Mouse (Mus musculus): ENCODE data around the gene Kif13a.

Kif13a gene

DNA sequence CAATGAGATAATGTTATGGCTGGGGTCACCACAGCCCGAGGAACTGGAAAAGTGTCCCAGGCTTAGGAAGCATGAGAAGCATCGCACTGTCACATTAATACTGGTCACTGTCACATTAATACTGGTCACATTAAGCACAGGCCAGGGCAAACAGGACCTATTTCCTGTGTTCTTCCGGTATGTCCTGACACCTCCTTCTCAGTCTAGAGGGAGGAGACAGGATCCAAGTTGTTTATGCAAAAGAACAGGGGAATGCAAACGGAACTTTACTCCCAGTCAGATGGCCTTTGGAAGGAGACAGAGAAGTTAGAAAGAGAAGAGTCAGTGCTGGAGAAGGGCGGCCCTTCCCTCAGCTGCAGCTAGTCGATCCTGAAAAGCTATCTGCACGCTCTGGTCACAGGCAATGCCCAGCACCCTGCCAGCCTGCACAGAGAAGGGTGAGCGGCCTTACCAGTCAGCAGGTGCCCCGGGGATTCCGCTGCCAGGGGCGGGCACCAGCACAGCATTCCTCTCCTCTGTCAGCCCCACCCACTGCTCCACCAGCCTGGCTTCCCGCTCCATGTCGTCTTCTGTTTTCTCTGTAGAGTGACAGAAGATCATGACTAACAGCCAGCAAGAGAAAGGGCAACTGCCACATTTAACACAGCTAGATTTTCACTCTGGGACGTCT lies 152.9 kb downstream of the Kif13a start:
- DNase-seq (ENCODE audit: low spot score in 2 of 2), result no peak

DNA sequence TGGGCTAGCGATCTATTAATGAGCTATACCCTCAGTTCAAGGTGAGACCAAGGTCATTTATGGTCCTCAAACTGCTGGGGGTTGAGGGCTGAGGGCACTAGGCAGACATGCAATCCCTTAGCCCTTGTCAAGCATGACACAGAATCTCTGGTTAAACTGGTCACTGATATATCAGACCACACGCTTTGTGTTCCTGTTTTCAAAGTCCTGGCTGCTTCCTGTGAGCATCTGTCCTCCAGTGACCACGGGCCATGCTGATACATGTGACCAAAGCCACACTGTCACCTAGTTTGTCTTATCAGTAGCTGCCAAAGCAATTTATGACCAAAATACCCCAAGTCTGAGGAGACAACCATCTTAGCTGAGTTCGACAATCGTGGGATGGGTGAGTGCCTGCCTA lies 154.7 kb downstream of the Kif13a start:
- DNase-seq (ENCODE audit: low spot score in 2 of 2), result no peak

DNA sequence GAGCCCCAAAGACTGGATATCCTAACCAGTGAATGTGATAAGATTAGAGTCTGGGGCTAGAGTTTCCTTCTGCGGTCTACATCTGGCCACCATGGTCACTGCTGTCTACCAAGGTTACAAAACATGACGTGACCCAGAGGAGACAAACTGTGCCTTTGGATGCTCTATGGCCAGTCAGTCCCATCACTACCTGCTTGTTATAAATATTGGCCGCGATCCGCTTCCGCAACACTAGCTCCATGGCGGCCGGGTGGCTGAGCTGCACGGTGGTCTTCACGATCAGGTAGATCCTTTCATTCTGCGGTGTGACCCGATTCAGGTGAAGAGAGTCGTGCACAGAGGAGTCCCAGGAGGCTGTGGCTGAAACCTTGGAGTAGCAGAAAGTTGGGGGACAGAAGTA lies 157.1 kb downstream of the Kif13a start:
- no peak for DNase-seq (ENCODE audit: low spot score in 2 of 2)

DNA sequence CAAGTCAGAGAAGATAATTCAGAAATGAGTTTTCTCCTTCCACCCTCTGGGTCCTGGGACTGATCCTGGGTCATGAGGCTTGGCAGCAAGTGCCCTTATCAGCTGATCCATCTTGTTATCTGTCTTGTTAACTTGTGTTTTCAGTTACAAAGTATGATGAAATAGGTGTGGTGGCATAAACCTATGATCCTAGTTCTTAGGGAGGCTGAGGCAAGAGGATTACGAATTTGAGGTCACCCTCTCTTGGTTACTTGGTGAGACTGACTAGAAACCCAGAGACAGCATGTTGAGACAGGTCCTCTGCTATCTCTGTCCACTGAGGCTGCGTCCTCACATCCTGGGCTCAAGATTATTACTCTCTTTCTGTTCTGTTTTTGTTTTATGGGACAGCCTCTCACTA lies 164.3 kb downstream of the Kif13a start:
- no peak for DNase-seq (ENCODE audit: low spot score in 2 of 2)

DNA sequence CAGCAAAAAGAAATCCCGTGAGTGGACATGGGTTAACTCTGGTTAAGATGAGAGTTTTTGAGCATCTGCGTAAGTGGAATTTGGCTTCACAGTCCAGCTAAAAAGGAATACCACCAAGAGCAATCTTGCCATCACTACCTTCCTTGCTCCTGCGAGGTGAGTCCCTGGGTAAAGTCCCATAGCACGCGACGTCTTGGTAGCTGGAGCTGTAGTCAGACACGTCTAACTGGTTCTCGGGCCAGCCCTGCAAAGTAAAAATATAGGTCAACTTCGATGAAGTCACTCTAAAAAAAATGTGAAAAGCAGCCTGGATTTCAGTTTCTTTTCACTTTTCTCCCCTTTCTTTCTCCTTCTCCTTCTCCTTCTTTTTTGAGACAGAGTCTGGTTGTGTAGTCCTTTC lies 166.5 kb downstream of the Kif13a start:
- no peak for DNase-seq (ENCODE audit: low spot score in 2 of 2)

DNA sequence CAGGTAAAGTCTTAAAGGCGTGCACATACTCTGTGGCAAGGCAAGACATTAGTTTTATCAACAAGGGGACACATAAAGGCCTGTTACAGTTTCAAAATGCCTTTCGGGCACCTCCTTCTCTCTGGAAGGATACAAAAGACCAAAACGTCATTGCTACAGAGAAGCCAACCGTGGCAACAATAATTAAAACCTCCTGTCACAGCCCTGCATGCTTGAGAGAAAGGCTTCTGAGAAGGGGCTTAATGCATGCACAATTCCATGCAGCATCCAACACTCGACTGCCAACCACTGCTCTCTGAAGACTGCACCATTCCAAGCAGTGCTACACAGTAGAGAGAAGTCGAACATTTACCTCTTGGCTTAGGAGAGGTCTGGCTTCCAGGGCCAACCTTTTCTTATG lies 168.7 kb downstream of the Kif13a start:
- no peak for DNase-seq (ENCODE audit: low spot score in 2 of 2)

DNA sequence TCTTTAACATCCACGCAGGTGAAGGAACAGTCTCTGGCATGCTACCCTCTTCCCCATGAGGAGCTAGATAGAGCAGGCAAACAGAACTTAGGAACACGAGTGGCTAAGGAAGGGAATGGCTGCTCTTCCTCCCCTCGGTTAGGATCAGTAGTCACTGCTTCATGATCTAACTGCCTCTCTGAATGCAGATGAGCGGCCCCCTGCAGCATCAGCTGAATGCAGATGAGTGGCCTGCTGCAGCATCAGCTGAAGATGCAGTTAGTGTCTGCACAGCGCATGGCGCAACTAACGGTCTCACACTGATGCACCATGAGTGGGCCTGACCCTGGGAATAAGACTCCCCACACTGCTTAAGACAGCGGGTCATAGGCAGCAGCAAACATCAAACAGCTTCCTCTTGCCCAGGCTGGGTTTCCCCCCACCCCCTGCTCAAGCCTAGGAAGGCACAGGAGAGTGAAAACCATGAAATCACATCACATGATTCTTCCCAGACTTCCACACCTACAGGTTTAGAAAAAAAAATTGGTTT lies 170.3 kb downstream of the Kif13a start:
- DNase-seq (ENCODE audit: low spot score in 2 of 2), result no peak

DNA sequence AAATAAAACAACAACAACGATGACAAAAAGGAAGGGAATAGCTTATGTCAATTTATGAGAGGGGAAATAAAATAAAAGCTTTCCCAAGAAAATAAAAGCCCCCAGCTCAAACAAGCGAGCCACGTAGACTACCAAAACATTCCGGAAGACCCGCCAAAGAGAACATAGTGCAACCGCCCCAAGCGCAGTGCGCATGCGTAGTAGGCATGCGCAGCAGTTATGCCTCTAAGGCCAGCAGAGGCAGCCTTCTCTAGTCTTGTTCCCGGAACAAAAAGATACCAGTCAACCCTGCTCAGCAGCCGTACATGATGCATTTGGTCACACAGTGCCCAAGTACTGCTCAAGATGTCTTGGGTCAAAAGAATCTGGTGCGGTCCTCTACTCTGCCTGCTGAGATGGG lies 171.0 kb downstream of the Kif13a start:
- no peak for DNase-seq (ENCODE audit: low spot score in 2 of 2)

DNA sequence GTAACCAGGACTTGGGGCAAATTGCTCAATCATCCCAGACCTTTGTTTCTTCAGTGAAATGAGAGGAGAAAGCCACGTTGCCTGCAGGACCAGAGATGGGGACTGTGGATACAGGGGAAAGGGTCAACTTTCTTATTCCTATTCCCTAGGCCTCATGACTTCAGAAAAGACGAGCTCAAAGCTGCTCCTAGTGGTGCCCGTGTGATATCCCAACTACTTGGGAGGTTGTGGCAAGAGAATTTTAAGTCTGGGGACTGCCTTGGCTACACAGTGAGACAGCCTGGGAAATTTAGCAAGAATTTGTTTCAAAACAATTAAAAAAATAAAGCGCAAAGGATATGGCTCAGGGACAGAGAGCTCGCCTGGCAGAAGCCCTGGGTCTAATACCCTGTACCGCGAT lies 171.7 kb downstream of the Kif13a start:
- DNase-seq (ENCODE audit: low spot score in 2 of 2), result no peak

DNA sequence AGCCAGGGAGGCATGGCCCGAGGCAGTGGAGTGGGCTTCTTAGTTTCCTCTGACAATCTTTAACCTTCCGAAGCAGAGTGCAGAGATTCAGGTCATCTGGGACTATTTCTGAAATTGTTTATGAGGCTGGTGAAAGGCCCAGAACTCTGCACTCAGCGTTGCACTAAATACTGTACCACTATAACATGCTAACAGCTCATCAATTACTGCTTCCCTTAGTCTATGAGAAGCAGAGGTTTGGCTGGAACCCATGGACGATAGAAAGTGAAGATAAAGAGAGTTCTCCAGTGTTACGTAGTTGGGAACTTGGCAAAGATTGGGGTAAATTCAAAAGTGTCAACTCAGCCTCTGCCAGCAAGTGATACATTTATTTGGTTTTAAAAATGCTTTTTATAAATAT lies 176.4 kb downstream of the Kif13a start:
- no peak for DNase-seq (ENCODE audit: low spot score in 2 of 2)

DNA sequence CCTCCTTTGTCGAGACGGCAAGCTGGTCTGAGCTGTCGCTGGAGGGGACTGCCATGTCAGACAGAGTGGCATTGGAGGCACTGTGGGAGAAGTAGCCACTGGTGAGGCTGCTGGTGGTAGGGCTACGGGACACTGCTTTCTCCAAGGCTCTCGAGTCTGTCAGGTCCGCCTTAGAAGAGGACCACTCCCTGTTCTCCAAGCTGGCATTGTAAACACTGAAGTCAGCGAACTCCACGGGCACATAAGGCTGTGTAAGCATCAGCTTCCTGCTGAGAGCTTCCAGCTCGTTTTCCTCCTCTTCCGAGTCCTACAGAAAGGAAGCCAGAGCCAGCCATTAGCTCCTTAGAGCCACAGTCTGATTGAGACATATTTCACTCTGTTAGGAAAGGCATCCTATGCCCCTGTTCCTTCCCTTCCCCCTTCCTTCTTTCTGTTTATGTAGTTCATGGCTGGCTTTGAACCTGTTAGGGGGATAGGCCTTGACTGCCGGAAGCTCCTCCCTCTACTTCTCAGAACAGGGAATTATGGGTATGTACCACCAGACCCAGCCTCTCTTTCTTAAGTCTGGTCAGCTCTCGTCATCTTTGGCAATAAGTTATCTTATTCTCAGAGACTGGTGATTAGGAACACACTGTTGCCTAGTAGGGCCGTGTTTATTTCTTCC lies 177.0 kb downstream of the Kif13a start:
- no peak for DNase-seq (ENCODE audit: low spot score in 2 of 2)

DNA sequence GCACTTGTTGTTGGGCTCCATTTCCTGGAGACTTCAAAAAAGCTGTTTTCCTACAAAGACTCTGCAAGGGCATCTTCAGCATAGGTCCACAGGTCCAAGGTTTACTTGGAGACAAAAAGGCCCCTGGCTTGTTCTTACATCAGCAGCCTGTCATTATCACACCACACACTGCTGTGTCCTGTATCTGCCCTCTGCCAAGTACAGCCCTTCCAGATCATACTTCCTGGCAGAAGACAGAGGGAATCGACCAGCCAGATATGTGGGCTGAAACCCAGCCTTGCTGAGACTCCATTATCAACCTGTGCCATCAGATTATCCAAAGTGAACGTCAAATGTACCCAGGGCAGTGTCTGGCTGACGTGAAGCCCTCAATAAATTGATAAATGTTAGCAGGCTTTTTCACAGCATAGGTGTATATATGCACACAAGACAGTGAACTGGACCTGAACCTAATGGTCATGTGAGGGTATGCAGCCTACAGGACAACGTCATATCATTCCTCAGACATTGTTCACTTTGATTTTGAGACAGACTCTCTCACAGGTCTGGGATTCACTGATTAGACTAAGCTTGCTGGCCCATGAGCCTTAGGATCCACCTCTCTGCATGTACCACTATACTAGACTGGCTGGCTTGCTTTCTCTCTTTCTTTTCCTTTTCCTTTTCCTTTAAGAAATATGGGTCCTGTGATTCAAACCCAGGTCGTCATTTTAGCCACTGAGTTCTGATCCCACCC lies 181.4 kb downstream of the Kif13a start:
- no peak for DNase-seq (ENCODE audit: low spot score in 2 of 2)

DNA sequence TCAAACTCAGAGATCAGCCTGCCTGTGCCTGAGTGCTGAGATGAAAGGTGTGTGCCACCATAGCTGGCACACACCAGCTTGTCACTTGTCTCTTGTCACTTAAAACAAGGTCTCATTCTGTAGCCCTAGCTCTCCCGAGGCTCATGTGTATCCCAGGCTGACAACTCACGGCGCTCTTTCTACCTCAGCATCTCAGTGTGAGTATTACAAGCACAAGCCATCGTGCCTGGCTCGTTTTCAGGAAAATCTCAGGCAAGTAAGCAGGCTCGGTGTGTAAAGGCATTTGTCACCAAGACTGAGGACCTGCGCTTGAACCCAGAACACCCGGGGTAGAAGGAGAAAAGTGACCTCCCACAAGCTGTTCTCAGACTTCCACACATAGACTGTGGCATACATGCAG lies 185.8 kb downstream of the Kif13a start:
- DNase-seq (ENCODE audit: low spot score in 2 of 2), result no peak

DNA sequence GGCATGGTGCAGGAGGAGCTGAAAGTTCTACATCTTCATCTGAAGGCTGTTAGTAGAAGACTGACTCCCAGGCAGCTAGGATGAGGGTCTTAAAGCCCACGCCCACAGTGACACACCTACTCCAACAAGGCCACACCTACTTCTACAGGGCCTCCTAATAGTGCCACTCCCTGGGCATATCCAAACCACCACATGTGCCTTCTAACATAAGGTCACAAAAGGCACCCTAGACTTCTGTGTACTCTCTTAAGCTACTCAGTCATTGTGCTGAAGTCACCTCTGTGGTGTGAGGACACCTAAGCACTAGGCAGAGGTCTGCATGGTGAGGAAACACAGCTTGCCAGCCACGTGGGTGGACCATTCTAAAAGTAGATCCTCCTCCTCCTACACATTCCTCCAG lies 187.3 kb downstream of the Kif13a start:
- DNase-seq (ENCODE audit: low spot score in 2 of 2), result no peak

DNA sequence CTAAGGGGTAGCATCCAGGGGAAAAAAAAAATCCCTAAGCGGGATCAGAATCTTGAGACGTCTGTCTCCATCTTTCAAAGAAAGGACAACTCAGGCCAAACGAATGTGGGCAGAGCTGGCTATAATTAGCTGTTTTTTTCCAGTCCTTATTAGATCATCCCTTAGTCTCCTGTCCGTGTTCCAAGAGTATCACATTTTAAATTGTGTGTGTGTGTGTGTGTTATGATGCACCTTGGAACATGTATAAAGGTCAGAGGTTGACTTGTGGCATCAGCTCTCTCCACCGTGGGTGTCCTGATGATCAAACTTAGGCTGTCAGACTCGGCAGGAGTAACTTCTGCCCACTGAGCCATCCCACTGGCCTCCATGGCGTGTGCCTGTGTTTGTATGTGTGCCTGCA lies 190.2 kb downstream of the Kif13a start:
- DNase-seq (ENCODE audit: low spot score in 2 of 2), result no peak

DNA sequence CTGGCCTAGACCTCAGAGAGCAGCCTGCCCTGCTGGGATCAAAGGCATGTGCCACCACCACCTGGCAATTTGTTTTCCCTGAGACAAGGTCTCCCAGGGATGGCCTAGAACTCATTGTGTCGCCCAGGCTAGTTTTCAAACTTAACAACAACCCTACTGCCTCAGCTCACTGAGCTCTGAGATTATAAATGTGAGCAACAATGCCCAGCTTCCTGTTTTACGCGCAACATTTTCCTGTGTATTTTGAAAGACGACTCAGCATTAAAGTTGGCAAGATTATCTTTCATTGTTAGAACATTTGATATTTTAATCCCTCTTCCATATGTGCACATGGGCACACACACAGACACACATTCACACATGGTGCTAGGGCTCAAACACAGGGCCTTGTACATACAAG lies 192.2 kb downstream of the Kif13a start:
- DNase-seq (ENCODE audit: low spot score in 2 of 2), result no peak

DNA sequence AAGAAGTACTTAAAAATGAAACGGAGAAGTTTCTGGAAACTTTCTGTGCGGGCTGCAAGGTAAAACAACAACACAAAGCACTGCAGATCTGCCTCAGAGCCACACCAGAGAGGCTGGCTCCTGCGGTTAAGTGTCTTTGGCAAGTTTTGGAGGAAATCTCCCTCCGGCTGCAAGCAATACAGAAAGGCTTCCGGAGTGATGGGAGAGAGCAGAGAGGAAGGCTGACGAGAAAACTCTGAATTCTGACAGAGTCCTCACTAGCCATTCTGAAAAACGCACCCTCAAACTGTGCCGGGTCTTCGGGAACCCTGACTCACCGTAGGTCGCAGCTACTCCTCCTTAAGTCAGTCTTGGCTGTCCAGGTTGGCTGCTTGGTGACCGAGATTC lies 193.2 kb downstream of the Kif13a start:
- no peak for DNase-seq (ENCODE audit: low spot score in 2 of 2)

DNA sequence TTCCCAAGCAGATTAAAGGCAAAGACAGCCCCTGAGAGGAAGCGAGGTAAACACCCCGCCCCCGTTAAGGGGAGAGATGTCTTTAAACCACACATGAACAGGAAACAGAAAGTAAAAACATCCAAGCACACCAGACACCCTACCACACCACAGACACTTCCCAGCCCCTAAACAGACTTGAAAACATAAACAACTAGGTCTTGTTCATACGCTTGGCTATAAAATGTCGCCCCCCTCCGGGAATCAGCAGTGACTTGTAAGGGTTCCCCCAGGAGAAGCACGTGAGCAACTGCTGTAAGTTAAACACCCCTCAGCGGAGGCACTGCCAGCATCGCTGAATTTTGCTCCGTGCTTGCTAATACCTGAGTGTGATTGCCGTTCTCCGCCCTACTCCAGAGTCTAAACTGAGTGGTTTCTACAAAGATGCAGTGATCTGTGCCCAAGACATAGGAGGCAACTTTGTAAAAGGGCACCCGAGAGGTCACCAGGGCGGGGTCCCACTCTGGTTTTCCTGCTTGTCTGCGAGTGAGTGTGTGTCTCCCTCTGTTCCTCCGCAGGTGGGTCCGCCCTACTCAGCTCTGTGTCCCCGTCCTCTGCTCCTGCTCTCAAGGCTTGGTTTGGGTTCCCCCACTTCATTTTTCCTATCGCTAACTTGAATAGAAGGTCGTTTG lies 193.7 kb downstream of the Kif13a start:
- DNase-seq (ENCODE audit: low spot score in 2 of 2), result no peak

DNA sequence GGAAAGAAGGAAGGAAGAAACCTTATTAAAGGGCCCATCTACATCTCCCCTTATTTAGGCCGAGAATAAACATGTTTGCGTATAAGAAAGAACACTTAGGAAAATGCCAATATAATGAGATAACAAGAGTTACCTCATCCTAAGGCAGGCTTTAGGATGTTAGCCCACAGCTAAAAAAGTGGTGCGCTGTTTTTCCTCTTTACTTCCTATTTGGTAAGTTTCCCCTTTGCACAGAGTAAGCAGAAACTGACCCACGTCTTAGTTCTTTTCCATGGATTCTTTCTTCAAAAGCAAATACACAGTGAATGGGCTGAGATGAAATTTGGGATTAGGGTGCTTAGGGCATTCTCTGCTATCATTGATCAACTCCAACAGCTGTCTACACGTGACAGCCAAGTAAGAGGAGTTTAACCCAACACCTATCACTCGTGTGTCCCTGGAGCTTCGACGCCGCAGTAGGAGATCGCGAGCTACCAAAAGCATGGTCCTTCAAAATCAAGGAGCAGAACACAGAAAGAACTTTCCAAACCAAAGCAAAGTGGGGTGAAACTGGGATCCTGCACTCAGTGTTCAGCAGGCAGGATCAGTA lies 194.4 kb downstream of the Kif13a start:
- no peak for DNase-seq (ENCODE audit: low spot score in 2 of 2)

DNA sequence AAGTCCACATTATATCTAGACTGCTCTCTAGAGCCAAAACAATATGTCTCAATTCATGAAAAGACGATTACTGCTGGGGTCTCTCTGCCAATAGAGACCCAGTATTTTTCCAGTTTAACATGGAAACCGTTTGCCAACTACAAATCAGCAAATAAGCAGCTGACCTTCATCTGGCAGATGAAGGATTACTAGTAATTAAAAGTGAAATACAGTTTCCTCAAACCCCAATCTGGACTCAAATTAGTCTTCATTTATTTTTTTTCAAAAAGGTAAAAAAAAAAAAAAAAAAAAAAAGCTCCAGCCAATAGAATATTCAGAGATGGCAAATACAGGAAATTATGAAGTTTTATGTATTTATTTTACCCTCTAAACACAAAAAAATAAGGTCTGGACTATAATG lies 199.7 kb downstream of the Kif13a start:
- DNase-seq (ENCODE audit: low spot score in 2 of 2), result no peak

DNA sequence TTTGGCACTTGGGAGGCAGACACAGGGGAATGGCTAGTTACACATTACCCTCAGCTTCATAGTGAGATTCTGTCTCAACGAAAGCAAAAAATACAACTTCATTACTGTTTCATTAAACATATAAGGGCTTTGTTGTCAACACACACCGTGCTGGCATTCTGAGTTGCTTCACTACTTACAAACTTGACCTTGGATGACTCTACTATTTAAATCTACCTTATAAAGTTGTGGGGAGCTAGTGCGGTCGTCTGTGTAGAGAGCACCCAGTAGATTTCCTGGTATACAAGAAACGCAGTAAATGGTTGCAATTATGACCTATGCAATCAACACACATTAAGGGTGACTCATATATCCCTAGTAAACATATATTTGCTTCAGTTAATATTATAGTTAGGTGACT lies 201.3 kb downstream of the Kif13a start:
- no peak for DNase-seq (ENCODE audit: low spot score in 2 of 2)

DNA sequence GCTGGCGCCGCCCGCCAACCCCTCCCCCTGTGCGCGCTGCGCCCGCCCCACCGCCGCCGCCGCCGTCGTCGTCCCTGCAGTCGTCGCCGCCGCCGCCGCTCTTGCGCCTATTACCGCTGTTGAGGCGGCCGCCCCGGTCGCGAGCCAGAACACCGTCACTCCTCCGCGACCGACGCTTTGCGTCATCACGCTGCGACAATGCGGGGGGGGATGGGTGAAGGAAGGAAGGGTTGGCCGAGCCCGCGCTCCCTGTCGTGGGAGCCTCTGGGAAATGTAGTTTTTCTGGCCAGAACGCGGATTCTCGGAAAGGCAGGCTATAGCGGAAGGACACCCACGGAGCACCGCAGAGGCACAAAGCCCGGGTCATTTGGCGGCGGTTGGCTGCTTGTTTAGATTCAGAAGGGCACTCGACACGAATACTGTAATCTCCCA lies 201.8 kb downstream of the Kif13a start, which contains the start of gene Nup153:
Gene Nup153 (minus strand): TSS at position 104 of the 432 bp plus-strand sequence.
- peak; percentile 100 for DNase-seq (ENCODE audit: low spot score in 2 of 2)

Measured in frontal cortex, postnatal 25 days (tissue).